In genomic region chr3:103792111-103792406, GRCm38 (mm10) we compare ENCODE assay signal across 10 mouse cellular contexts. TPM values are rescaled to one million over a fixed set of nuclear protein-coding genes. Genes with fewer than 3 reads are reported as not detected.
DNase-seq lines count a peak whose midpoint lies in the region; ATAC-seq and TF ChIP-seq lines count a peak whose summit lies in the region.
"Not testable (repeated sequence)": the region's sequence is repeated elsewhere in the genome, so short reads cannot be mapped to it uniquely, and the experiment has no call there.
"Had no signal": no experiment of that assay in that cellular context is flagged by ENCODE, and none has a peak within 500 bp of the region (broad histone marks: within the 10 kb centered on the region; RNA-seq: fewer than 3 reads in every experiment).

No protein-coding gene starts in this region.

- not testable (repeated sequence) for DNase-seq in embryonic facial prominence, embryonic 10.5 days (ENCODE audit: low spot score); midbrain, embryonic 10.5 days (ENCODE audit: low spot score)

- peaks cover 42% of the 10 kb centered on the region for H3K4me1 ChIP-seq in E14TG2a.4 (replicated peaks; ENCODE audit: low read depth, low read length)
- peaks cover 23% of the 10 kb centered on the region for H3K4me1 ChIP-seq in embryonic facial prominence, embryonic 10.5 days
- peaks cover 30% of the 10 kb centered on the region for H3K4me1 ChIP-seq in forebrain, embryonic 15.5 days
- H3K4me1 ChIP-seq in heart, embryonic 16.5 days (ENCODE audit: control insufficient read depth, insufficient read depth, low read length), result peaks cover 20% of the 10 kb centered on the region
- H3K4me1 ChIP-seq in intestine, embryonic 16.5 days (ENCODE audit: control insufficient read depth, insufficient read depth, low read length), result not testable (repeated sequence)
- H3K4me1 ChIP-seq in limb, embryonic 15.5 days, result peaks cover 14% of the 10 kb centered on the region; the same call in 1 of the 2 replicates
- H3K4me1 ChIP-seq in midbrain, embryonic 10.5 days, result peaks cover 26% of the 10 kb centered on the region
- peaks cover 20% of the 10 kb centered on the region for H3K4me1 ChIP-seq in neural tube, embryonic 14.5 days (ENCODE audit: control insufficient read depth, insufficient read depth, low read length)

- H3K9ac ChIP-seq in forebrain, embryonic 15.5 days (replicated peaks), result 0 out of 2 replicates have a peak overlapping the region, but pooled peaks have one; percentile 95
- not testable (repeated sequence) for H3K9ac ChIP-seq in heart, embryonic 16.5 days (ENCODE audit: low read length); intestine, embryonic 16.5 days (ENCODE audit: low read depth, low read length); limb, embryonic 15.5 days
- H3K9ac ChIP-seq in neural tube, embryonic 14.5 days (replicated peaks; ENCODE audit: low read depth, low read length), result peak overlapping the region; percentile 91; the same call in 1 of the 2 replicates

- H3K27ac ChIP-seq in embryonic facial prominence, embryonic 10.5 days (replicated peaks), result peak overlapping the region; percentile 97; the same call in 1 of the 2 replicates
- peak overlapping the region; percentile 91; the same call in 1 of the 2 replicates for H3K27ac ChIP-seq in forebrain, embryonic 15.5 days (replicated peaks)
- peak overlapping the region; percentile 91; the same call in 1 of the 2 replicates for H3K27ac ChIP-seq in heart, embryonic 16.5 days (ENCODE audit: low read length)
- not testable (repeated sequence) for H3K27ac ChIP-seq in intestine, embryonic 16.5 days (ENCODE audit: low read length); limb, embryonic 15.5 days
- H3K27ac ChIP-seq in midbrain, embryonic 10.5 days (replicated peaks), result peak overlapping the region; percentile 98; the same call in 1 of the 2 replicates
- H3K27ac ChIP-seq in neural tube, embryonic 14.5 days (ENCODE audit: low read depth, low read length), result peak overlapping the region; percentile 93

- WGBS in embryonic facial prominence, embryonic 10.5 days, result 79% methylated on average over 5 of the region's 5 CpGs
- WGBS in forebrain, embryonic 15.5 days, result 80% methylated on average over 5 of the region's 5 CpGs
- WGBS in heart, embryonic 16.5 days, result 82% methylated on average over 5 of the region's 5 CpGs
- 76% methylated on average over 5 of the region's 5 CpGs for WGBS in intestine, embryonic 16.5 days
- WGBS in limb, embryonic 15.5 days, result 82% methylated on average over 5 of the region's 5 CpGs
- 75% methylated on average over 5 of the region's 5 CpGs for WGBS in midbrain, embryonic 10.5 days
- WGBS in neural tube, embryonic 14.5 days, result 75% methylated on average over 5 of the region's 5 CpGs

- TF ChIP-seq CTCF in E14TG2a.4 (conservative IDR thresholded peaks at IDR 0.05; ENCODE audit: low read length), result not testable (repeated sequence)

- H3K27me3 ChIP-seq in E14TG2a.4 (ENCODE audit: insufficient read depth, low read length), result peaks cover 13% of the 10 kb centered on the region
- not testable (repeated sequence) for H3K27me3 ChIP-seq in embryonic facial prominence, embryonic 10.5 days (replicated peaks; ENCODE audit: low read depth, poor library complexity, severe bottlenecking); forebrain, embryonic 15.5 days; heart, embryonic 16.5 days (ENCODE audit: control insufficient read depth, insufficient read depth, low read length); intestine, embryonic 16.5 days (replicated peaks; ENCODE audit: control insufficient read depth, insufficient read depth, low read length); limb, embryonic 15.5 days; midbrain, embryonic 10.5 days (ENCODE audit: low read depth, poor library complexity, severe bottlenecking); neural tube, embryonic 14.5 days (ENCODE audit: control insufficient read depth, insufficient read depth, low read length)

- H3K9me3 ChIP-seq in E14TG2a.4 (ENCODE audit: low read length); embryonic facial prominence, embryonic 10.5 days; forebrain, embryonic 15.5 days; heart, embryonic 16.5 days (replicated peaks; ENCODE audit: control insufficient read depth, low read length); intestine, embryonic 16.5 days (ENCODE audit: control insufficient read depth, low read length); limb, embryonic 15.5 days; midbrain, embryonic 10.5 days (replicated peaks); neural tube, embryonic 14.5 days (ENCODE audit: control insufficient read depth, low read length): not testable (repeated sequence)

- H3K4me3 ChIP-seq in E14TG2a.4 (replicated peaks; ENCODE audit: low read length), result peak overlapping the region; percentile 92
- H3K4me3 ChIP-seq in embryonic facial prominence, embryonic 10.5 days, result 0 out of 2 replicates have a peak overlapping the region, but pooled peaks have one; percentile 97
- H3K4me3 ChIP-seq in forebrain, embryonic 15.5 days, result peak overlapping the region; percentile 100; the same call in 1 of the 2 replicates
- not testable (repeated sequence) for H3K4me3 ChIP-seq in heart, embryonic 16.5 days (ENCODE audit: low read length); intestine, embryonic 16.5 days (ENCODE audit: low read length)
- H3K4me3 ChIP-seq in limb, embryonic 15.5 days, result 0 out of 2 replicates have a peak overlapping the region, but pooled peaks have one; percentile 98
- H3K4me3 ChIP-seq in midbrain, embryonic 10.5 days, result peak overlapping the region; percentile 96; the same call in 1 of the 2 replicates
- H3K4me3 ChIP-seq in neural tube, embryonic 14.5 days (ENCODE audit: low read depth, low read length), result peak overlapping the region; percentile 94; the same call in 1 of the 2 replicates

- H3K4me2 ChIP-seq in forebrain, embryonic 15.5 days (replicated peaks), result peak overlapping the region; percentile 65; the same call in 1 of the 2 replicates
- H3K4me2 ChIP-seq in heart, embryonic 16.5 days (ENCODE audit: low read depth, low read length), result peak overlapping the region; percentile 78
- peak overlapping the region; percentile 58; the same call in 1 of the 2 replicates for H3K4me2 ChIP-seq in intestine, embryonic 16.5 days (ENCODE audit: low read depth, low read length)
- peak overlapping the region; percentile 65; the same call in 1 of the 2 replicates for H3K4me2 ChIP-seq in limb, embryonic 15.5 days
- peak overlapping the region; percentile 60; the same call in 1 of the 2 replicates for H3K4me2 ChIP-seq in neural tube, embryonic 14.5 days (ENCODE audit: low read depth, low read length)

- H3K36me3 ChIP-seq in E14TG2a.4 (ENCODE audit: insufficient read depth, low read length); embryonic facial prominence, embryonic 10.5 days (replicated peaks); forebrain, embryonic 15.5 days; heart, embryonic 16.5 days (ENCODE audit: control insufficient read depth, insufficient read depth); intestine, embryonic 16.5 days (ENCODE audit: control insufficient read depth, insufficient read depth, low read length); limb, embryonic 15.5 days; midbrain, embryonic 10.5 days; neural tube, embryonic 14.5 days (ENCODE audit: control insufficient read depth, insufficient read depth, low read length): not testable (repeated sequence)

- ATAC-seq in forebrain, embryonic 15.5 days (replicated peaks); heart, embryonic 16.5 days (replicated peaks; ENCODE audit: extremely low read depth, insufficient read depth, low FRiP score); intestine, embryonic 16.5 days; limb, embryonic 15.5 days (ENCODE audit: insufficient number of reproducible peaks, low FRiP score, low TSS enrichment, low read depth); neural tube, embryonic 14.5 days (ENCODE audit: low read depth): not testable (repeated sequence)

RNA-seq across cellular contexts. Expression of gene Hipk1, which starts 0.7 kb away (rescaled TPM):
- polyA plus RNA-seq in embryonic facial prominence, embryonic 10.5 days (2016; fragmentation: Nextera tagmentation; extraction: Ambion mirVana), result 9.9 TPM in 2 replicates
- polyA plus RNA-seq in forebrain, embryonic 15.5 days (2015; fragmentation: Nextera tagmentation; extraction: Ambion mirVana), result 13.0 and 13.5 TPM in 2 replicates
- 10.8 and 11.6 TPM in 2 replicates for polyA plus RNA-seq in heart, embryonic 16.5 days (2015; fragmentation: Nextera tagmentation; extraction: Ambion mirVana)
- polyA plus RNA-seq in intestine, embryonic 16.5 days (2015; fragmentation: Nextera tagmentation; extraction: Ambion mirVana), result 6.3 and 7.1 TPM in 2 replicates
- 10.4 and 10.8 TPM in 2 replicates for polyA plus RNA-seq in limb, embryonic 15.5 days (2015; fragmentation: Nextera tagmentation; extraction: Ambion mirVana)
- 9.9 and 10.8 TPM in 2 replicates for polyA plus RNA-seq in midbrain, embryonic 10.5 days (2016; fragmentation: Nextera tagmentation; extraction: Ambion mirVana)
- 17.9 and 18.5 TPM in 2 replicates for polyA plus RNA-seq in neural tube, embryonic 14.5 days (2014; fragmentation: Nextera tagmentation; extraction: Ambion mirVana)

RNA-seq across cellular contexts. Expression of gene Dclre1b, which starts 17.2 kb away (rescaled TPM):
- polyA plus RNA-seq in embryonic facial prominence, embryonic 10.5 days (2016; fragmentation: Nextera tagmentation; extraction: Ambion mirVana), result 36.4 and 41.5 TPM in 2 replicates
- polyA plus RNA-seq in forebrain, embryonic 15.5 days (2015; fragmentation: Nextera tagmentation; extraction: Ambion mirVana), result 24.2 and 26.8 TPM in 2 replicates
- polyA plus RNA-seq in heart, embryonic 16.5 days (2015; fragmentation: Nextera tagmentation; extraction: Ambion mirVana), result 17.1 and 18.7 TPM in 2 replicates
- 19.1 and 21.1 TPM in 2 replicates for polyA plus RNA-seq in intestine, embryonic 16.5 days (2015; fragmentation: Nextera tagmentation; extraction: Ambion mirVana)
- 23.2 and 24.6 TPM in 2 replicates for polyA plus RNA-seq in limb, embryonic 15.5 days (2015; fragmentation: Nextera tagmentation; extraction: Ambion mirVana)
- polyA plus RNA-seq in midbrain, embryonic 10.5 days (2016; fragmentation: Nextera tagmentation; extraction: Ambion mirVana), result 34.8 and 40.8 TPM in 2 replicates
- polyA plus RNA-seq in neural tube, embryonic 14.5 days (2014; fragmentation: Nextera tagmentation; extraction: Ambion mirVana), result 22.6 and 23.1 TPM in 2 replicates

RNA-seq across cellular contexts. Expression of gene Ap4b1, which starts 17.3 kb away (rescaled TPM):
- 20.4 and 22.7 TPM in 2 replicates for polyA plus RNA-seq in embryonic facial prominence, embryonic 10.5 days (2016; fragmentation: Nextera tagmentation; extraction: Ambion mirVana)
- 21.4 and 23.5 TPM in 2 replicates for polyA plus RNA-seq in forebrain, embryonic 15.5 days (2015; fragmentation: Nextera tagmentation; extraction: Ambion mirVana)
- polyA plus RNA-seq in heart, embryonic 16.5 days (2015; fragmentation: Nextera tagmentation; extraction: Ambion mirVana), result 16.2 and 17.2 TPM in 2 replicates
- 21.0 and 21.8 TPM in 2 replicates for polyA plus RNA-seq in intestine, embryonic 16.5 days (2015; fragmentation: Nextera tagmentation; extraction: Ambion mirVana)
- 21.7 and 23.4 TPM in 2 replicates for polyA plus RNA-seq in limb, embryonic 15.5 days (2015; fragmentation: Nextera tagmentation; extraction: Ambion mirVana)
- 21.1 and 23.3 TPM in 2 replicates for polyA plus RNA-seq in midbrain, embryonic 10.5 days (2016; fragmentation: Nextera tagmentation; extraction: Ambion mirVana)
- 25.1 and 28.2 TPM in 2 replicates for polyA plus RNA-seq in neural tube, embryonic 14.5 days (2014; fragmentation: Nextera tagmentation; extraction: Ambion mirVana)

RNA-seq across cellular contexts. Expression of gene Gm43064, which starts 17.3 kb away (rescaled TPM):
- polyA plus RNA-seq in embryonic facial prominence, embryonic 10.5 days (2016; fragmentation: Nextera tagmentation; extraction: Ambion mirVana), result 0.16 TPM in 1 of 2 replicates, not detected in the other
- polyA plus RNA-seq in forebrain, embryonic 15.5 days (2015; fragmentation: Nextera tagmentation; extraction: Ambion mirVana), result 0.37 TPM in 1 of 2 replicates, not detected in the other
- polyA plus RNA-seq in heart, embryonic 16.5 days (2015; fragmentation: Nextera tagmentation; extraction: Ambion mirVana), result 0.30 and 0.32 TPM in 2 replicates
- 0.45 and 0.69 TPM in 2 replicates for polyA plus RNA-seq in intestine, embryonic 16.5 days (2015; fragmentation: Nextera tagmentation; extraction: Ambion mirVana)
- 0.64 and 0.73 TPM in 2 replicates for polyA plus RNA-seq in limb, embryonic 15.5 days (2015; fragmentation: Nextera tagmentation; extraction: Ambion mirVana)
- 0.22 TPM in 2 replicates for polyA plus RNA-seq in midbrain, embryonic 10.5 days (2016; fragmentation: Nextera tagmentation; extraction: Ambion mirVana)
- 0.25 and 0.46 TPM in 2 replicates for polyA plus RNA-seq in neural tube, embryonic 14.5 days (2014; fragmentation: Nextera tagmentation; extraction: Ambion mirVana)
- polyA plus RNA-seq: macrophage had no signal

RNA-seq across cellular contexts. Expression of gene Bcl2l15, which starts 40.3 kb away (rescaled TPM):
- polyA plus RNA-seq in embryonic facial prominence, embryonic 10.5 days (2016; fragmentation: Nextera tagmentation; extraction: Ambion mirVana), result 0.24 and 0.42 TPM in 2 replicates
- polyA plus RNA-seq in forebrain, embryonic 15.5 days (2015; fragmentation: Nextera tagmentation; extraction: Ambion mirVana), result 0.11 TPM in 1 of 2 replicates, not detected in the other
- polyA plus RNA-seq in heart, embryonic 16.5 days (2015; fragmentation: Nextera tagmentation; extraction: Ambion mirVana), result 0.43 TPM in 1 of 2 replicates, not detected in the other
- 14.2 and 22.4 TPM in 2 replicates for polyA plus RNA-seq in intestine, embryonic 16.5 days (2015; fragmentation: Nextera tagmentation; extraction: Ambion mirVana)
- polyA plus RNA-seq in limb, embryonic 15.5 days (2015; fragmentation: Nextera tagmentation; extraction: Ambion mirVana), result 0.46 and 0.87 TPM in 2 replicates
- 0.21 TPM in 1 of 2 replicates, not detected in the other for polyA plus RNA-seq in midbrain, embryonic 10.5 days (2016; fragmentation: Nextera tagmentation; extraction: Ambion mirVana)
- polyA plus RNA-seq in neural tube, embryonic 14.5 days (2014; fragmentation: Nextera tagmentation; extraction: Ambion mirVana), result 0.40 and 0.79 TPM in 2 replicates
- polyA plus RNA-seq: kidney, embryonic 16.5 days; macrophage had no signal
